Mouse (Mus musculus) cortical plate, adult 2 months (tissue): Measurements from ENCODE around the gene Rab11fip4. TPM values are rescaled to one million over a fixed set of nuclear protein-coding genes. Genes with fewer than 3 reads are reported as not detected.
A peak's percentile ranks its signal among the peaks of the same experiment; 100 is the strongest.
"Not testable (repeated sequence)": the region's sequence is repeated elsewhere in the genome, so short reads cannot be mapped to it uniquely, and the experiment has no call there.

Source experiments
- H3K27ac ChIP-seq: fragments of 200-500 bp; 2 replicates; pipeline ENCODE4 v1.5.1; 2012; ENCODE audit warnings: low read length, control low read depth, inconsistent platforms; ENCODE audit not compliant: insufficient read depth
- H3K4me1 ChIP-seq: fragments of 200-500 bp; 2 replicates; pipeline ENCODE4 v1.6.1; 2011; ENCODE audit warnings: low read length; ENCODE audit not compliant: control insufficient read depth, insufficient read depth
- H3K4me3 ChIP-seq: fragments of 200-500 bp; 2 replicates; pipeline ENCODE4 v1.5.1; 2011; ENCODE audit warnings: mild to moderate bottlenecking, low read length, control low read depth; ENCODE audit not compliant: insufficient read depth
- CTCF ChIP-seq: fragments of 200-500 bp; IDR thresholded peaks from 2 replicates; pipeline ENCODE4 v1.5.1; 2011; ENCODE audit warnings: mild to moderate bottlenecking, control low read depth, low read length; ENCODE audit not compliant: insufficient read depth; ENCODE audit errors: extremely low read depth
- POLR2A ChIP-seq: fragments of 200-500 bp; IDR thresholded peaks from 2 replicates; pipeline ENCODE4 v1.6.1; 2011; ENCODE audit warnings: mild to moderate bottlenecking, low read length, control low read depth; ENCODE audit not compliant: insufficient read depth; ENCODE audit errors: extremely low read depth
- polyA plus RNA-seq: library from polyadenylated mRNA; depleted of rRNA; stranded (reverse); fragments of >200 nt; gene quantifications from 2 replicates; pipeline ENCODE4 v1.2.3, GENCODE M21; 2012

Rab11fip4 gene
- polyA plus RNA-seq, 1 experiment = 135 TPM

DNA sequence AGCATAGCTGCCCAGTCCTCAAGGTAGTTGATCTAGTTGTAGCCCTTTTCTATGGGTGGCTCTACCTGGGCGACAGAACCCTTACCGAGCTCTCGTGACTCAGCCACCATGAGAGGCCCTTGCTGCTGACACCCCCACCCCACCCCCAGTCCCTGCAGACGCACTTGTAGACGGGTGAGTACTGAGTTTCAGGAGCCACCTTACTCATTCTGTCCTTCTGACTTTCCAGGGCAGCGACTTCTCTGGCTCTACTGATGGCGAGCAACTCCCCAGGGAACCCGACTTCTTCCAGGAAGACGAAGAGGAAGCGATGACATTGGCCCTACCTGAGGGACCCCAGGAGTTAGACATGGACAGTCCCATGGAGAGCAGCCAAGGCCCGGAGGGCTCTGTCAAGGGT, 89.5 kb downstream of the Rab11fip4 start:
- Histone ChIP-seq H3K27ac (no peak overlapping the region), H3K4me3 (no peak overlapping the region), H3K4me1 (peaks cover 7% of the 10 kb centered on the region)
- TF ChIP-seq CTCF (no peak), POLR2A (no peak)

DNA sequence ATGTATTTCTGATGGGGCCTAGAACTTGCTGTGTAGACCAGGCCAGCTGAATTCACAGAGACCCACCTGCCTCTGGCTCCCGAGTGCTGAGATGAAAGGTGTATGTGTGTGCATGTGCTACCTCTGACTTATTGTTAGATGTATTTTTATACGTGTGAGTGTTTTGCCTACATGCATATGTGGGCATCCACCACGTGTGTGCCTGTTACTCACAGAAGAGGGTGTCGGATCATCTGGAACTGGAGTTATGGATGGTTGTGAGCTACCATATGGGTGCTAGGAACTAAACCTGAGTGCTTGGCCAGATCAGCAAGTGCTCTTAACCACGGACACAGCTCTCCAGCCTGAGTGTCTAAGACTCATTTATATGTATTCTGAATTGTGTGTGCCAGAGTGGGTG, 90.2 kb downstream of the Rab11fip4 start:
- no peak overlapping the region for H3K4me3 ChIP-seq
- peaks cover 7% of the 10 kb centered on the region for H3K4me1 ChIP-seq
- TF ChIP-seq CTCF (no peak), POLR2A (no peak)
- H3K27ac ChIP-seq = no peak overlapping the region

GRCm38 (mm10) chr11:79681798-79682197, 90.8 kb downstream of the Rab11fip4 start:
- Histone ChIP-seq H3K27ac (no peak overlapping the region), H3K4me3 (no peak overlapping the region), H3K4me1 (peaks cover 7% of the 10 kb centered on the region)
- TF ChIP-seq CTCF (no peak), POLR2A (no peak)

DNA sequence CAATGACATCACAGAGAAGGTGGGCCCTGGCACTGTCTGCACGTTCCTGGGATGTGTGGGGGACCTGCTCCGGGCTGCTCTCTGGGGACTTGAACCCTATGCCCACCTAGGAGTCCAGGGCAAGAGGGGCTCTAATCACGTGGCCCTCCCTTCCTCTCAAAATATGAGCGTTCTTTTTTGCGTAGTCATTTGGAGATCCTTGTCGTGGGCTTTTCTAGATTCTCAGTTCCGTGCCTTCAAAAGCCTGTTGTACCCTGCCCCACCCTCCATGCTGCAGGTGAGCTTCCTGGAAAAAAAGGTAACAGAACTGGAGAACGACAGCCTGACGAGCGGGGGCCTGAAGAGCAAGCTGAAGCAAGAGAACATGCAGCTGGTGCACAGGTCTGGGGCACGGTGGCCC, 94.1 kb downstream of the Rab11fip4 start:
- H3K27ac ChIP-seq = no peak overlapping the region
- no peaks in the 10 kb centered on the region for H3K4me1 ChIP-seq
- TF ChIP-seq POLR2A (no peak), CTCF (no peak)
- H3K4me3 ChIP-seq = no peak overlapping the region

DNA sequence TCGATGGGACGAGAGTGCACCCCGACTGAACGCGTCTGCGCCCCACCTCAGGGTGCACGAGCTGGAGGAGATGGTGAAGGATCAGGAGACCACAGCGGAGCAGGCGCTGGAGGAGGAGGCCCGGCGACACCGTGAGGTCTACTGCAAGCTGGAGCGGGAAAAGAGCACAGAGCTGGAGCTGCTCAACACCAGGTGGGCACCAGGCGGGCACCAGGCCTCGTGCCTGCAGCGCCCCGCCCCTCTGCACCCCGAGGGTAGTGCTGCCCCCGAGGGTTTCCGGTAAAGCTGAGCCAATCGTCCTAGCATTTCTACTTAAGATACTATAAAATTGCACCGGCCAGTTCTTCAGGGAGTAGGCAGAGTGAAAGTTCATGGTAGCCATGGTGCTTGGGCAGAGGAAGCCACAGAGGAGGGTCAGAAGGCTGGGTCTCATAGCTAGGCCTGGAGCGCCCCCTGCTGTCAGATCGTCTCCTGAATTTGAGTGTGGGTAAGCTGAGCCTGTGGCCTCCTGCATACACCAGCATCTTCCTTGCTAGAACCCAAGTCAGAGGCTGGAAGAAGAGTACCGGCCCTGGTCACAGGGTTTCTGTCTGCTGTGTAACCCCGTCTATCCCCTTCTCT, 95.6 kb downstream of the Rab11fip4 start:
- Histone ChIP-seq H3K4me1 (no peaks in the 10 kb centered on the region), H3K4me3 (no peak overlapping the region), H3K27ac (no peak overlapping the region)
- TF ChIP-seq POLR2A (no peak), CTCF (peak; percentile 93)

GRCm38 (mm10) chr11:79689916-79690315, 98.9 kb downstream of the Rab11fip4 start:
- Histone ChIP-seq H3K4me3 (no peak overlapping the region), H3K27ac (no peak overlapping the region), H3K4me1 (no peaks in the 10 kb centered on the region)
- TF ChIP-seq CTCF (no peak), POLR2A (no peak)

DNA sequence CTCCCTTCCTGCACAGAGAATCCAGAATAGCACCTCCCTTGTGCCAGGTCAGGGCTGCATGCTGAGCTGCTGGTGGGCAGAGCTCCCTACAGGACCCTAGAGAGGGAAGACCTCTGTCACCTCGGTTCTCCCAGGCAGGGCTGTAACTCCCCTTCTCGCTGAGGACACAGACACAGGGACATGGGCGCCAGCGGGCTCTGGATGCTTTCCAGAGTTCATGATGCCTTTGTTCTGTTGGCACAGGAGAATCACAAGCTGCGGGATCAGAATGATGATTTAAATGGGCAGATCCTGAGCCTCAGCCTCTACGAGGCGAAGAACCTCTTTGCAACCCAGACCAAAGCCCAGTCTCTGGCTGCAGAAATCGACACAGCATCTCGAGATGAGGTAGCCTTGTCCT, 100.5 kb downstream of the Rab11fip4 start:
- no peak overlapping the region for H3K4me3 ChIP-seq
- no peak overlapping the region for H3K27ac ChIP-seq
- H3K4me1 ChIP-seq = no peaks in the 10 kb centered on the region
- no peak for TF ChIP-seq POLR2A
- TF ChIP-seq CTCF = no peak

DNA sequence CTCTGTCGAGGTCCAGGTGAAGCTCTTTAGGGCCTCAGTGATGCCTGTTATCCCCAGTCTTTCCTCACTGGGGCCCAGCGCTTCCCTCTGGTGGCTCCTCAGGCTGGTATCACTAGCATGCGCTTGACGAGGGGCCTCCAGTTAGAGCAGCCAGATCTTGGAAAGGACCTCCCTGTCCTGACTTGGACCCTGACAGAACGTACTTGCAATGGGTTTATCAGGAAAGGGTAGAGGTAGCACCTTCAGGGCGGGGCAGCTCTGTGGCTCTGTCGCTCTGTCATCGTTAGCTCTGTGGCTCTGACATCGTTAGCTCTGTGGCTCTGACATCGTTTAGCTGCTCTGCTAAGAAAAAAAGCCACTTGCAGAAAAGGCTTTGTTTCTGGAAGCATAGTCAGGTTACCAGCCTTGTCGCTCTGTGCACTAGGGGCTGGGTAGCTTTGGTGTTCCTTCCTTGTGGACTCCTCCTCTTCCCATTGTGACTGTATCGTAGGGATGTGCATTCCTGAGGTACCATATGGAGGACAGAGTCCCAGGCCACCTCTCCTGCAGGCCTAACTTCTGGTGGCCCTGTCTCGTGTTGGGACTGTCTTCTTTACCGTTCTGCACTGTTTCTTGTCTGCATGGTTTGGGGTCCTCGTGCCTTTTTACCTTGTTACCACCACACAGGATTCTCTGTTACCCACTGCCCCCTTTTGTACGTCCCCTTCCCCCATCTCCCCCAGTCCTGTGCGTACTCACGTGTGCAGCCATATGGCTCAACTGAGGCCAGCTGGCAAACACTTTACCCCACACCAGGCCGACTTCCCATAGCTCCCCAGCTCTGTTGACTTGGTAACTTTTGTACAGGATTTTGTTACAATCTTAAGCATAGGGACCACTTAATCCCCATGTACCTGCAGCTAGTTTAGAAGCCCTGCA, 105.6 kb downstream of the Rab11fip4 start:
- Histone ChIP-seq H3K27ac (no peak overlapping the region), H3K4me3 (no peak overlapping the region), H3K4me1 (no peaks in the 10 kb centered on the region)
- TF ChIP-seq POLR2A = no peak
- no peak for TF ChIP-seq CTCF

DNA sequence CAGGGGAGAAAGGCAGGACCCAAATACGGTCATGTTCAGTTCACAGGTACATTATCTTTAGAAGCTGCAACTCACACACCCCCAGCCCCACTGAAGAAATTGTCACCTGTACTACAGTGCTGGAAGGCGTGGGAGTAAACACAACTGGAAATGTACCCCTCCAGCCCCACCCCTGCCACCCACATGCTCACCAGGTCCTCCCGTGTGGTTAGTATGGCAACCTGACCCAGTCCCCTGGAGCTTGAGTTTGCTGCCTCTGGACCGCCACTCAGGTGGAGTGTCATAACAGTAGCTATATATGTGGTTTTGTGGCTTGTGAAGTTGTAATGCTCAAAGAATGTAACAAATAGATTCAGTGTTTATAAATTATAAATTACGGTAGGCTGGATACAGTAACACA, 107.1 kb downstream of the Rab11fip4 start:
- Histone ChIP-seq H3K4me1 (peaks cover 3% of the 10 kb centered on the region; the same call in 1 of the 2 replicates), H3K4me3 (no peak overlapping the region), H3K27ac (no peak overlapping the region)
- no peak for TF ChIP-seq CTCF

GRCm38 (mm10) chr11:79698542-79698941, 107.5 kb downstream of the Rab11fip4 start:
- not testable (repeated sequence) for H3K4me3 ChIP-seq, H3K4me1 ChIP-seq, H3K27ac ChIP-seq
